Mouse (Mus musculus): ENCODE results near the gene Tagap. TPM values are rescaled to one million over a fixed set of nuclear protein-coding genes. Genes with fewer than 3 reads are reported as not detected.
"Not testable (repeated sequence)": the region's sequence is repeated elsewhere in the genome, so short reads cannot be mapped to it uniquely, and the experiment has no call there.

Gene Tagap
- polyA plus RNA-seq, 1 experiment from 2014 or later = 1.2 TPM

GRCm38 (mm10) chr17:7918355-7918754, 7.4 kb upstream of the Tagap start:
- no peak overlapping the region for H3K4me2 ChIP-seq
- no peak overlapping the region for H3K4me3 ChIP-seq (replicated peaks)
- no peak for ATAC-seq (ENCODE audit: insufficient read depth, low FRiP score, low read depth)
- no peaks in the 10 kb centered on the region for H3K9me3 ChIP-seq
- no peaks in the 10 kb centered on the region for H3K4me1 ChIP-seq
- no peaks in the 10 kb centered on the region for H3K36me3 ChIP-seq
- H3K9ac ChIP-seq = no peak overlapping the region
- WGBS = 79% methylated on average over 2 of the region's 2 CpGs
- no peaks in the 10 kb centered on the region for H3K27me3 ChIP-seq (replicated peaks)
- no peak overlapping the region for H3K27ac ChIP-seq

DNA sequence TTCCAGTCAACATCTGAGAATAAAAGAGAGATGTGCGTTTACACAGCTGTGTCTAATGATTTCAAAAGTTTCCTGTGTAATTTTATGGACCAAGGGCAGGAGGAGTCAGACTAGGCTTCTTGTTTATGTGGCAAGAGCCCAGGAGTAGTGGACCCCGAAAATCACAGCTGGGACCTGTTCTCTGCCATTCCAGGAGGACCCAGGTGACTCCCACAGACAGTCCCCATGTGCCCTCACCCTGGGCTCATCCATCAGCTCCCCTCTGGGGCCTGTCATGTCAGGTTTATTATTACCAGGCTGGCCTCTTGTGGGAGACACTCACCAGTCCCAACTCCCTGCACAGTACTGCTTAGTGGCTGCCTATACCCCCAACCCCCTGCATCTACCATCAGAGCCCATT, 6.6 kb upstream of the Tagap start:
- ATAC-seq (ENCODE audit: insufficient read depth, low FRiP score, low read depth) = no peak
- 37% methylated on average over 2 of the region's 2 CpGs for WGBS
- H3K27ac ChIP-seq = no peak overlapping the region

DNA sequence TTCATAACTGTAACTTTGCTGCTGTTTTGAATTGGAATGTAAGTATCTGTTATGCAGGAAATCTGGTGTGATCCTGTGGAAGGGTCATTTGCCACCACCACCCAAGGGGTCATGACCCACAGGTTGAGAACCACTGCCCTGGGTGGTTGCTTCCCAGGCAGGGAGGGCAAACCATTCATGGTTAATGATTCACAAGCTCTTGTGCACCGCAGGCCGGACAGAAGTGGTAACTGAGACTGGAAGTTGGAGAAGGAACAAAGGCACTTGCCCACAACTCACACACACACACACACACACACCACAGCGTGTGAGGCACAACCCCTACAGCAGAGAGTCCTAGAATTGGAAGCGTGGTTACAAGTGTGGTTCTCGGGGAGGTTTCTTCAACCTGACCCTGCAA, 3.2 kb upstream of the Tagap start:
- WGBS = 59% methylated on average over 5 of the region's 5 CpGs

More for the DNA sequence above, 6.6 kb upstream of the Tagap start:
- H3K9me3 ChIP-seq = no peaks in the 10 kb centered on the region
- no peaks in the 10 kb centered on the region for H3K27me3 ChIP-seq (replicated peaks)
- H3K4me1 ChIP-seq = no peaks in the 10 kb centered on the region
- H3K36me3 ChIP-seq = no peaks in the 10 kb centered on the region
- H3K4me2 ChIP-seq = no peak overlapping the region
- H3K9ac ChIP-seq = no peak overlapping the region
- H3K4me3 ChIP-seq (replicated peaks) = no peak overlapping the region

GRCm38 (mm10) chr17:7924185-7924725, 1.5 kb upstream of the Tagap start:
- Histone ChIP-seq H3K4me1 (no peaks in the 10 kb centered on the region), H3K36me3 (no peaks in the 10 kb centered on the region), H3K27me3 (replicated peaks) (no peaks in the 10 kb centered on the region), H3K9me3 (no peaks in the 10 kb centered on the region), H3K4me2 (no peak overlapping the region), H3K4me3 (replicated peaks) (no peak overlapping the region), H3K9ac (no peak overlapping the region), H3K27ac (no peak overlapping the region)
- ATAC-seq (ENCODE audit: insufficient read depth, low FRiP score, low read depth) = no peak
- WGBS = 87% methylated on average over 13 of the region's 13 CpGs

More for the DNA sequence above, 3.2 kb upstream of the Tagap start:
- Histone ChIP-seq H3K9me3 (no peaks in the 10 kb centered on the region), H3K4me3 (replicated peaks) (no peak overlapping the region), H3K4me1 (no peaks in the 10 kb centered on the region), H3K36me3 (no peaks in the 10 kb centered on the region), H3K9ac (no peak overlapping the region), H3K4me2 (no peak overlapping the region), H3K27ac (no peak overlapping the region), H3K27me3 (replicated peaks) (no peaks in the 10 kb centered on the region)
- no peak for ATAC-seq (ENCODE audit: insufficient read depth, low FRiP score, low read depth)

DNA sequence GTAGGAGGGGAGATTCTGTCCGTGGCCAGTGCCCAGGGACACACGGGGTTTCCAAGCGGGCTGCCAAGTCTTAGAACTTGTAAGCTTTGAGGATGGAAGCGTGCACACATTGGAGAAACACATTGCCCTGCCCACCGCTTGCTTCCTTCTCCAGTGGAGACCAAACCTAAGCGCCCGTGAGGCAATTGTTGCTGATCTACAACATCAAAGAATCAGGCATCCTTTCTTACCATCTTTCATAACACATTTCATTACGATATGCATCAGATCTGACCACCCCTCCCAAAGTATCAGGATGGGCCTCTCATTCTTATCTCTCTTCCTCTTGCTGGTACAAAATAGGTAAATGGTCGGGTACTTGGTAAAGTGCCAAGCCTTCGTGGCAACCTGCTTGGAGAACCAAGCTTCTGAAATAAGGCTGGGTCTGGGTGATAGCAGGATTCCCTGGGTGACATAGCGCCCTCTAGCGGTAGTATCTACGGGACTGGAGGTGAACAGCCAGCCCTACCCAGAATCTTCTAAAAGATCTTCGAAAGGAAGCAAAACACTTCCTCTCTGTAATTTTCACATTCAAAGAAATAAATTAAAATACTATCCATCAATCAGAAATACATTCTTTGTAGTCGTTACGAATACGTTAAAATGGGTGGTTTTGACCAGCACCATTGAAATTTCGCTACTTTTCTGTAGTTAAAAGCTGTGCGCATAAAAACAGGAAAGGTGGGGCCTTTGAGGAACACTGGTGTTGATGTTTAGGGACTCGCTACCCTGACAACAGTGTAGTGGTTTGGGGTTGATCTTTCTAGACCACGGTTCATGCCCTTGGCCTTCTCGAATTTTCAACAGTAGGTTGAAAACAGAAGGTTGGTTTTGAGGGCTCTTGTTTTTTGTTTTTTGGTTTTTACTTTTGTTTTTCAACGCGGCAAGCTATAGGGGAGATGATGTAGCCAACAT, 2.1 kb downstream of the Tagap start:
- no peak for ATAC-seq (ENCODE audit: insufficient read depth, low FRiP score, low read depth)
- no peak overlapping the region for H3K9ac ChIP-seq
- no peaks in the 10 kb centered on the region for H3K27me3 ChIP-seq (replicated peaks)
- no peak overlapping the region for H3K4me2 ChIP-seq
- no peak overlapping the region for H3K27ac ChIP-seq
- WGBS = 70% methylated on average over 24 of the region's 24 CpGs
- H3K4me1 ChIP-seq = no peaks in the 10 kb centered on the region
- no peak overlapping the region for H3K4me3 ChIP-seq (replicated peaks)
- no peaks in the 10 kb centered on the region for H3K9me3 ChIP-seq
- no peaks in the 10 kb centered on the region for H3K36me3 ChIP-seq

DNA sequence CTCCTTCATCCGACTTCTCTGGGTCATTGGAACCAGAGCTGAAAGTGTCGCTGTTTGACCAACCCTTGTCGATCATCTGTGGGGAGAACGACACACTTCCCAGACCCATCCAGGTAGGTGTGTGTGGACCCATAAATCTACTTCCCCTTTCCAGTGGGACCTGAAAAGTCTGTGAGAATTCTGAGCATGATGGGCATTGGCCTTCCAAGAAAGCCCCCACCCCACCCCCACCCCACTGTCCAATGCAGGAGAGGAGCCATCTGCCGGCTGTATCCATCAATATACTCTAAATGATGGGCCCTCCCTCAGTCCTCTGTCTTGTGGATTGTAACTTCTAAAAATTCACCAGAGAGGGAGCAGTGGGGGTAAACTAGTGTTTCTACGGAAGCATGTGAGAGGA, 2.9 kb downstream of the Tagap start:
- Histone ChIP-seq H3K27me3 (replicated peaks) (no peaks in the 10 kb centered on the region), H3K27ac (no peak overlapping the region), H3K36me3 (no peaks in the 10 kb centered on the region), H3K4me2 (no peak overlapping the region), H3K4me3 (replicated peaks) (no peak overlapping the region), H3K9ac (no peak overlapping the region), H3K4me1 (no peaks in the 10 kb centered on the region), H3K9me3 (no peaks in the 10 kb centered on the region)
- WGBS = 80% methylated on average over 6 of the region's 6 CpGs
- ATAC-seq (ENCODE audit: insufficient read depth, low FRiP score, low read depth) = no peak

DNA sequence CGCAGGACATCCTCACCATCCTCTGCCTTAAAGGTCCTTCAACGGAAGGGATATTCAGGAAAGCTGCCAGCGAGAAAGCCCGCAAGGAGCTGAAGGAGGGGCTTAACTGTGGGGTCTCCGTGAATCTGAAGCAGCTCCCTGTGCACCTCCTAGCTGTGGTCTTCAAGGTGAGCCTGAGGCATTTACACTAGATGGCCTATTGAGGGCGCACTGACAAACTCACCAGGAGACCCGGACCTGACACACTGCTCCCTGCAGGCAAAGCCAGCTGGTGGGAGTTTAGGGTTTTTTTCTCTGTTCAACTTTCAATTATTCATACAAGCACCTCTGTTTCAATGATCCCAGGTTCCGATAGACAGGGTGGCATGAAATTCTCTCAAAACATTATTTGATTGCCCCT, 3.5 kb downstream of the Tagap start:
- Histone ChIP-seq H3K36me3 (no peaks in the 10 kb centered on the region), H3K4me3 (replicated peaks) (no peak overlapping the region), H3K9me3 (no peaks in the 10 kb centered on the region), H3K27ac (no peak overlapping the region), H3K4me2 (no peak overlapping the region), H3K9ac (no peak overlapping the region), H3K4me1 (no peaks in the 10 kb centered on the region), H3K27me3 (replicated peaks) (no peaks in the 10 kb centered on the region)
- 35% methylated on average over 8 of the region's 8 CpGs for WGBS
- no peak for ATAC-seq (ENCODE audit: insufficient read depth, low FRiP score, low read depth)

DNA sequence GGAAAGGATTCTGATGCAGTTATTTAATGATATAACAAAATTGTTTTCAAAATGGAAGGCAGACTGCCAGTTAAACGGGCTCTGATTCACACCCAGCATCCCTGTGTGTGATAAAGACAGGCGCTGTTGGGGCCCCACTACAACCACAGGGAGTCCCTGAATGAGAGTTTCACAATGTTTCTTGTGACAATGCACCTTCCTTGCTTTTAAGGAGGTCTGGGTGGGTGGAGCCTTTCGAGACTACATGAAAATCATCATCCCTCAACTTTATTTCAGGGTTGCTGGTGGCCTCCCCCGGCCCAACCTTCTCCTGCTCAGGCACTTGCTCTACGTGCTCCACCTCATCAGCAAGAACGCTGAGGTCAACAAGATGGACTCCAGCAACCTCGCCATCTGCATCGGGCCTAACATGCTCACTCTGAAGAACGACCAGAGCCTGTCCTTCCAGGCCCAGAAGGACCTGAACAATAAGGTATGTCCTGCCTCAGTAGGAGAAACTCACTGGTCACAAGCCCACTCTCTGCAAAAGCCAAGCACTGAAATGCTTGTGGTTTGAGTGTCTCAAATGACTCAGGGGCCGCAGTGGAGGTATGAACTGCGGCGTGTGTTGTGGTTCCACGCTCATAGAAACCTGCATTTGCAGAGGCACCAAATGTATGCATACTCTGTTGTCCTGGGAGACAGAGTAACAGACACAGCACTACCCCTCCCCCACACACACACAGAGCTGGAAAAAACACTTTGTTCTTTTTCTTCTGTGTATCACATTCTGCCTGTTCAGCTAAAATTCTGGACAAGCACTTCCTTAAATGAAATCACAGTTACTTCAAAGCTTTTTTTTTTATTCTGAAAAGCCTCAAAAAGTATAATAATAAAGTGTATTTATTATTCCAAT, 5.5 kb downstream of the Tagap start:
- Histone ChIP-seq H3K9ac (no peak overlapping the region), H3K27ac (no peak overlapping the region), H3K9me3 (no peaks in the 10 kb centered on the region), H3K4me2 (no peak overlapping the region), H3K27me3 (replicated peaks) (no peaks in the 10 kb centered on the region), H3K4me1 (no peaks in the 10 kb centered on the region), H3K36me3 (no peaks in the 10 kb centered on the region), H3K4me3 (replicated peaks) (no peak overlapping the region)
- ATAC-seq (ENCODE audit: insufficient read depth, low FRiP score, low read depth) = no peak
- WGBS = 77% methylated on average over 13 of the region's 13 CpGs

- 58% methylated on average over 7 of the region's 8 CpGs for WGBS
- ATAC-seq (ENCODE audit: insufficient read depth, low FRiP score, low read depth); H3K4me3 ChIP-seq (replicated peaks): not testable (repeated sequence)
Measured at GRCm38 (mm10) chr17:7932121-7932520, 6.3 kb downstream of the Tagap start.

GRCm38 (mm10) chr17:7939640-7940039, 13.8 kb downstream of the Tagap start:
- WGBS = 56% methylated on average over 8 of the region's 8 CpGs
- H3K27ac ChIP-seq = no peak overlapping the region
- no peak overlapping the region for H3K4me2 ChIP-seq
- ATAC-seq (ENCODE audit: insufficient read depth, low FRiP score, low read depth) = no peak; the same call in 1 of the 2 replicates
- H3K9ac ChIP-seq = no peak overlapping the region
- no peaks in the 10 kb centered on the region for H3K4me1 ChIP-seq
- no peaks in the 10 kb centered on the region for H3K36me3 ChIP-seq
- no peaks in the 10 kb centered on the region for H3K9me3 ChIP-seq
- no peaks in the 10 kb centered on the region for H3K27me3 ChIP-seq (replicated peaks)
- no peak overlapping the region for H3K4me3 ChIP-seq (replicated peaks)

More at GRCm38 (mm10) chr17:7932121-7932520, 6.3 kb downstream of the Tagap start:
- H3K27me3 ChIP-seq (replicated peaks); H3K4me1 ChIP-seq; H3K9ac ChIP-seq; H3K4me2 ChIP-seq; H3K27ac ChIP-seq; H3K9me3 ChIP-seq; H3K36me3 ChIP-seq: not testable (repeated sequence)

DNA sequence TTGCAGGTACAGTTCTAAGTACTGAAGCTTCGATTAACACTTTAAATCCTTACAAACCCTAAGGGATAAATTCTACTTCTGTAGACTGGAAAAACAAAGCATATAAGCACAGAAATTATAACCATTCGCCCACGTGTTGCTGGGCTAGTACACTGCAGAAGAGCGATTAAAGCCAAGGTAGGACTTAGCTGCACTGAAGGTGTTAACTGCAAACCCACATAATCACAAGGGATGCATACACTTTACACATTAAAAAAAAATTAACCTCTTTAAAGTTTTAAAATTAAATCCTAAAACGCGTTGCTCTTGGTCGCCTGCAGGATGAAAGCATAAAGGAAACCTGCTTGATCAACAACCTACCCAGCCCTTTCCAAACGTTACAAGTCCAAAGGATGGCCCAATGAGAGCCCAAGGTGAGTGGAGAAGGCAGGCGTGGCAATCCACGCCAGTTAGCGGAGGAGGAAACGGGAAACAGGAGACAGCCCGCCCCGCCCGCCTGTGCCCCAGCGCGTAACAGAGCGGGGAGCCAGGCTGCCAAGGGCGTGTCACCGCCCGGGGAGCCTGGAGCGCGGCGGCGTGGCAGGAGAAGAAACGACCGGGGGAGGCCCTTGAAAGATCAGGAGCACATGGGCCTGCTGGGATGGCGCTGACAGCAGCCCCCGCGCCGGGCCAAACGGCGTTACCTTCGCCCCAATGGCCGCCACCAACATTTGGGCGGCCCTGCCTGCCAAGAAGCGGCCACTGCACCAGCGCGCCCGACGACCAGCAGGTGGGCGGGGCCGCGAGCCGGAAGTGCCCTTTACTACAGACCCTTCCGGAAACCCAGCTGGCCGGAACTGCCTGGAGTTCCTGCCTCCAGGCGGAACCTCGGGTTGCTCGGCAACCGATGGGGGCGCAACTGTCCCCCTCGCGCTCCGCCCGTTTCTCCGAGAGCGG, 19.6 kb downstream of the Tagap start, which contains the start of gene Rsph3a:
Gene Rsph3a (plus strand): TSS at position 498 of the 936 bp plus-strand sequence.
- H3K27me3 ChIP-seq (replicated peaks); H3K9me3 ChIP-seq; H3K4me1 ChIP-seq; H3K36me3 ChIP-seq: not testable (repeated sequence)
- Histone ChIP-seq H3K4me3 (replicated peaks) (peak within 1 kb of the TSS; percentile 60), H3K27ac (peak within 1 kb of the TSS; percentile 93), H3K4me2 (peak within 1 kb of the TSS; percentile 57), H3K9ac (peak within 1 kb of the TSS; percentile 39; the same call in 1 of the 2 replicates)
- peak; percentile 97 for ATAC-seq (ENCODE audit: insufficient read depth, low FRiP score, low read depth)
- 3% methylated on average over 58 of the region's 58 CpGs for WGBS
